Mouse (Mus musculus) left cerebral cortex, postnatal 14 days (tissue): ENCODE measurements around the gene Ryr3. TPM values are rescaled to one million over a fixed set of nuclear protein-coding genes. Genes with fewer than 3 reads are reported as not detected.

ENCODE experiments used
- DNase-seq, 2 experiments: peaks; one replicate each; pipeline ENCODE4 v3.0.0; 2021 to 2022; ENCODE audit warnings: low spot score in 2 of 2, mixed read lengths in 1 of 2
- intact Hi-C: fragments of 180-260 bp; cut with DNase I; formaldehyde crosslinking; loops from one replicate; pipeline ENCODE4 v1.15.1; 2025
- long read RNA-seq, 2 experiments: library from polyadenylated mRNA; stranded (forward); transcript quantifications; one replicate each; pipeline ENCODE4 v2.0.0; 2021
- total RNA-seq, 2 experiments: library from RNA; stranded (reverse); gene quantifications; 2 replicates each; pipeline ENCODE4 v1.2.3; 2021

Ryr3 gene
- 10 to 100 TPM; 29.7 to 34.7 TPM for total RNA-seq
- long read RNA-seq, experiment 1, partial matches to known transcripts: 0 of 1 reads
- long read RNA-seq, experiment 1, other reads (novel, unspliced or antisense): 1 of 1 reads
- long read RNA-seq, experiment 2, partial matches to known transcripts: 1 of 3 reads
- long read RNA-seq, experiment 2, other reads (novel, unspliced or antisense): 2 of 3 reads

- intact Hi-C loops: loop anchor here (5.0 kb wide), 1 partner anchor 400 kb away; no protein-coding TSS in a partner anchor
- DNase-seq: peak; percentile 71 to 75
These were observed at the start of gene Ryr3 for GRCm38 (mm10) chr2:113216746-113217461. Gene Ryr3, minus strand, starts transcription at chr2:113217096.

GRCm38 (mm10) chr2:113238871-113239270 is 22.0 kb upstream of the Ryr3 start:
- intact Hi-C loops: no loop called here
- no peak for DNase-seq

DNA sequence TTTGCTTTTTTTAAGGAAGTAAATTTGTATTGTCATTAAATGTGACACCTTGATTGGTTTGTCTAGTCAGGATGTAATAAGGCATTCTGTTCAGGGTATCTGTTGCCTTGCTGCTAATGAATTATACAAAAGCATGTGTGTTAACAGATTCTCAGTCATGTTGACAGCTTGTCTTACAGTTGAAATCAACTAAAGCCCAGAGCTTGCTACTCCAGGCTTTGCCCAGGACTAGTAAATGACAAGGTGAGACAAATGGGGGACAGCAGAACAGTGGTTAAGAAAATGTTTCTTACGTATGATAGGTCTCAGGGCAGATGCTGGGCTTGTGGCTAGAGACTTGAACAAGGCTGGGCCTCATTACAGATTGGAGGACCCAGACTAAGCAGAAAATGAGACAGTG is 20.1 kb upstream of the Ryr3 start:
- intact Hi-C loops: no loop called here
- no peak for DNase-seq

- DNase-seq: peak; percentile 75 to 79
- intact Hi-C loops: loop anchor here (5.0 kb wide), 1 partner anchor 432 kb away; no protein-coding TSS in a partner anchor
These were observed 17.7 kb upstream of the Ryr3 start for GRCm38 (mm10) chr2:113234559-113234958.

- DNase-seq: no peak
- intact Hi-C loops: loop anchor here (5.0 kb wide), 1 partner anchor 431 kb away; no protein-coding TSS in a partner anchor
These were observed 16.5 kb upstream of the Ryr3 start for GRCm38 (mm10) chr2:113233356-113233755.

GRCm38 (mm10) chr2:113216105-113216745 is 671 bp downstream of the Ryr3 start:
- intact Hi-C loops: loop anchor here (5.0 kb wide), 1 partner anchor 399 kb away; no protein-coding TSS in a partner anchor
- DNase-seq: peak in 1 of 2 experiments; percentile 25

DNA sequence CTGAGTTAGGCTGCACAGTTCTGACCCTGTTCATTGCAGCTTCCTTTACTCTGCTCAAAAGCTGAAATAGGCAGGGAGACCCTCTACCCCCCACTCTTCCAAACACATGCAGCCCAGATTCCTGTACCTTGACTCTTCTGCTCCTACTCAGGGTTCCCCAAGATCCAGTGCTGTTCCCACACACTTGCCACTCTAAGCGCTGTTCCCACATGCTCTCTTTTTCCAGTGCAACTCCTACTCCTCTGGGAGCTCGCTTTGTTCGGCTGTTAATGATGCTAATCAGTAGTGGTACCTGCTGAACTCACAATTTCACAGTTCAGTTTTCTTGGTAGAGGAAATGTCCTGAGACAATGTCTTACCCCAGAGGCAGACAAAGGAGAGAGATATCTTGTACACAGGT is 6.9 kb downstream of the Ryr3 start:
- intact Hi-C loops: no loop called here
- no peak for DNase-seq

- no peak for DNase-seq
- intact Hi-C loops: no loop called here
These were observed 7.6 kb downstream of the Ryr3 start for GRCm38 (mm10) chr2:113209263-113209662.

DNA sequence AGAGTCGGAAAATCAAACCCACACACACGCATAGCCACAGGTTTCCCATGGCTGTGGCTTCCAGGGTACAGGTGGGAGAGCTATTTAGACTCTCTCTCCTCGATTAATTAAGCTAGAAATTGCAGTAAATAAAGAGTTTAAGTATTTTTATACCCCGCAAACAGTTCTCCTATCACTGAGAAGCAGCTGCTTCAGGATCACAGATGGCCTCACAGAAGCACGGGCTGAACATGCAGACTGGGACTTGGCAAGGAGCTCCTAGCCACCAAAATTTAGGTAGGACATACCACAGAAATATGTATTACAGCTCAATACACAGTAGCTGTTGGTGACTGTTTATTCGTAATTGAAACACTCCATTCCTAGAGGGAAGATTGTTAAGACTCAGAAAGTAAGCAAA is 14.0 kb downstream of the Ryr3 start:
- intact Hi-C loops: no loop called here
- DNase-seq: no peak

GRCm38 (mm10) chr2:113199030-113199679 is 17.7 kb downstream of the Ryr3 start:
- intact Hi-C loops: no loop called here

DNA sequence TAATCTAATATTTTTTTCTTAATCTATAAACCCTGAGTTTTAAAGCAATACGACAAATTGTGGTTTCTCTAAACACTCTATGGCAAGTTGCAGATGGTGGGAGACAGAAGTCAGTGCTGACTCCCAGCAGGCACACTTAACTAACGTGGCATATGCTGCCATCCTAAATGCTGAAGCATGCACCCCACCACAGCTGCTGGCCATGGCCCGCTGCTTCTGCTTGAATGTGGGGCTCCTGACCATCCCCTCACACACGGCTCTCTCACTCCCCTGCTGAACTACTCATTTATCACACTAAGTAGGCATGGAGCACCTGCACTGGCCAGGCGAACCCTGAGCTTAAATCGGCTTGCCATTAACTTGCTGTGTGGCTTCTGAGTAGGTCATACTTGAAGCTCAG is 29.7 kb downstream of the Ryr3 start:
- intact Hi-C loops: no loop called here
- no peak for DNase-seq

More at GRCm38 (mm10) chr2:113199030-113199679, 17.7 kb downstream of the Ryr3 start:
- no peak for DNase-seq

DNA sequence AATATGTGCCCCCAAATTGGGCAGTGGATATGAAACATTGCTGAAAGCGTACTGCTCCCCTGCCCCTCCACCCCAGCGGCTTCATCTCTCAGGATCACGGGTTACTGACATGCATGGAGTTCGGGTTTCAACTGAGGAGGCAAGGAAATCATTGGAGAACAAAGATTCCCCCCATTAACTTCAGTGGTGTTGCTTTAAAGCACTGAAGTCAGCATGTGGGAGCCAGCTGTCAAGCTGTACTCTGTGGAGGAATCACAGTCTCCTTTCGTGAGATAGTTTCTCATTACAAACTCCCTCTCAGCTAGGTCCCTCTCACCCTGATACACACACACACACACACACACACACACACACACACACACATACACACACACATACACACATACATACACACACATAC is 35.2 kb downstream of the Ryr3 start:
- no peak for DNase-seq
- intact Hi-C loops: no loop called here

DNA sequence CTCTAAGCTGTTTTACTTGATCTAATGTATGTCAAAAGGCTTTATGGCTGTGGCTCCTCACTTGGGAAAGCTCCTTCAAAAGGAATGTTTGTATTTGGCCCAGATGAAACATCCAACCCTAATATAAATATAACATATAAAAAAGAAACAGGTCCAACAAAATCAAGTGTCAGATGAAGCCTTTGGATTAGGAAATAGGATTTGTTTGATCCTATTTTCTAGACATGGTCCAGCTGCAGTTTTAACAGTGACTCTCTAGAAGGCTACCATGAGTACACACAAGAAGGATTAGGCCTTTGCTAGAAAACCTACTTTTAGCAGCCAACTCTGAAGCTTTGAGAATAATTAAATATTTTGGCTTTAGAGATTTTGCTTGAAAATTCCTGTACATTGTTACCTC is 38.8 kb downstream of the Ryr3 start:
- intact Hi-C loops: no loop called here
- DNase-seq: no peak

DNA sequence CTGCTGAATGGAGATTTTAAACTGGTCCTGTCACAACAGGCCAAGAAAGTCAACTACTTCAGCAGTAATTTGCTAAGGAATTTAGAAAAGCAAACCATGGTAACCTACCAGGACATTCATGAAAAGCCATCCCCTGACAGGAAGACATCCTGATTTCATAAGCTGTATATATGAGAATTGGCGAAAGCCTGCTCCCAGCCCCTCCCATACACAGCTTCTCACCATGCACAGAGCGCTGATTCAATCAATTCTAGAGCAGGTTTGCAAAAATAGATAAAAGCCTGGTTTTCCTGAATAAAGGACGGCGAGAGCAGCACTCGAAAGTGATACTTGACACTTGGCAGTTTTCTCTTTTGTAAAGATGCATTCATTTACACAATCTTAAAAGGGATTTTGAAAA is 40.6 kb downstream of the Ryr3 start:
- no peak for DNase-seq
- intact Hi-C loops: no loop called here

- DNase-seq: no peak
- intact Hi-C loops: no loop called here
These were observed 48.8 kb downstream of the Ryr3 start for GRCm38 (mm10) chr2:113168096-113168495.

DNA sequence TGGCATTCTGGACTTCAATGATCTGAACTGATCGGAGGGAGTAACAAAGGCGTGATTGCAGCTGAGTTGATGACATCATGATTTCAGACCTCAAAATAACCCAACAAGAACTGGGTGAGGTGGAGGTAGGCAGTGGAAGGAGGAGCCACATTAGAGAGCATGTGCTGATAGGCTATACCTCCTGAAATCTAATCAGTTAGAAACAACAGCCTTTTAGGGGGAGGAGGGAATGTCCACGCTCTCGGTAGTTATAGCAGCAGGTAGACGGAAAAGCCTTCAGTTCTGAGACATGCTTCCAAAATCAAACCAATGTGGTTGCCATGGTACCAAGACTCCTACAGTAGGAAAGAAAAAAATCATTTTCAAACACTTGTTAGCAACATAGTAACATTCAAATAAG is 55.4 kb downstream of the Ryr3 start:
- intact Hi-C loops: no loop called here

GRCm38 (mm10) chr2:113137766-113138165 is 79.1 kb downstream of the Ryr3 start:
- no peak for DNase-seq
- intact Hi-C loops: no loop called here

More for the DNA sequence above, 55.4 kb downstream of the Ryr3 start:
- DNase-seq: peak; percentile 47 to 73

DNA sequence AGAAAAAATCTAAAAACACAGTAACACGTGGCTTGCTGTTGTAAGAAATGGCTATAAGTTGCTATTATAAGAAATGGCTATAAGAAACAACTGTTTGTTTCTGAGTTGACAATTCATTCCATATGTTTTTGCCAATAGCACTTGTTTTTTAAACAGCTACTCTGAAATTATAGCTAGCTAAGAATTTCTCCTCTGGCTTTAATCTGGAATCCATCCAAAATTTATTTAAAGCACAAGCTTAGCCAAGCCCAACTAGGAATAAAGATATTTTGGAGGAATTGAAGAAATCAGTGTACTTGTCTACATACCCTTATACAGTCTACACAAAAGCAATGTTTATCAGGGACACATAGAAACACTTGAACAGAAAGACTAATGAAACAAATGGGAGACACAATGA is 93.4 kb downstream of the Ryr3 start:
- DNase-seq: no peak
- intact Hi-C loops: no loop called here

DNA sequence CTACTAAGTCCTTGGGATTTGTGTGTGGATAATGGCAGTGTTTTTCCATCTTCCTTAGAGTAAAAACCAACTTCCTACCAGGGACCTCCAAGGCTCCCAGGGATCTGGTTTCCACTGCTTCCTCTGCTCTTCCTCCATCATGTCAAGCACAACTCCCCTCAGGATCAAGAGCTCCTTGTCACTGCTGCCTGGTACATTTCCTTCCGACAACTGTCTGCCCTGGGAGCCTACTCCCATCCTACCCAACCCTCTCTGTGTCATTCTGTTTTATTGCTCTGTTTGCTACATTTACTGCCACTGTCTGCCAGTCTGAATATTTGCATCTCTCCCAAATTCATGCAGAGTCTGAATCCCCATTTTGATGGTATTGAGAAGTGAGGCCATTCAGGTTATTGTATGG is 97.8 kb downstream of the Ryr3 start:
- no peak for DNase-seq
- intact Hi-C loops: no loop called here

DNA sequence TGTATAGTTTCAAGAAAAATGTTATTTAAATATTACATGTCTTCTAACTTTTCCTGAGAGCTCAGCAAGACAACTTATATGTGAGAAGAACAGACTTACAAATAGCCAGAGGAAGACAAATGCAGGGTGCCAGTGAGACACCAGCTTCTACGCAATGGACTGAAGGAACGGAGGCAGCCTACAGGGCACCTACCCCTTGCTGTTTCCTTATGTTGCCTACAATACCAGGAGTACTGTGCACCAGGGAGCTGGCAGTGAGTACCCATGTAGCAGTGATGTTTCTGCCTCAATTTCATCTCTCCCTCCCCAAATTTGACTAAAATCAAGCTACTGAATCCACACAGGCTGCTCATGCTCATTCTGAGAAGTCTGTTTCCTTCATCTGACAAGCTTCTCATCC is 100.1 kb downstream of the Ryr3 start:
- intact Hi-C loops: no loop called here
- DNase-seq: no peak
